Mouse (Mus musculus): Measurements from ENCODE around the gene 9130213A22Rik. TPM values are rescaled to one million over a fixed set of nuclear protein-coding genes. Genes with fewer than 3 reads are reported as not detected.

9130213A22Rik gene
- total and polyA plus RNA-seq, 3 experiments: 0.08 to 0.26 TPM; not detected in 1

DNA sequence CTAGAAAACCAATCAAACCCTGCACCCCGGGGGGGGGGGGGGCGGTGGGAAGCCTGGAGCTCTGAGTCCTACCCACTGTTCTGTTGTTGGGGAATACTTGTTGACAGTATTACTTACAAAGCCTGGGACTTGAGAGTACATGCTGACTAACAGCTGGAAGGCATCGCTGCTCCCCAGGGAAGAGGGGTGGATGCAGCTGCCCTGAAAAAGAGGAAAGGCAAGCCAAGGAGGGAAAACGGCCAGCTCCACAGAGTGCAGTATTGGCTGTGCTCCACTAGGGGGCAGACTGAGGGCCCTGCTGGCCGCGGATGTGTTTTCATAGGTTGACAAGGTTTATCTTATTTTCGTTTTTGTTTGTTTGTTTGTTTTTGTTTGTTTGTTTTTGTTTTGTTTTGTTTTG lies 49.2 kb upstream of the 9130213A22Rik start:
- H3K9me3 ChIP-seq (replicated peaks; ENCODE audit: insufficient read depth, low read length): no peaks in the 10 kb centered on the region
- 0 out of 4 replicates have a peak, but pooled peaks cover 0 to 2% of the 10 kb centered on the region in 2 experiments for H3K4me1 ChIP-seq (ENCODE audit: control insufficient read depth in 1 of 2, insufficient read depth in 2 of 2, low read length in 2 of 2)
- H3K79me2 ChIP-seq (ENCODE audit: control insufficient read depth, insufficient read depth, low read length, poor library complexity): no peaks in the 10 kb centered on the region
- peak; percentile 72 for DNase-seq (ENCODE audit: low read depth, low spot score)
- TF ChIP-seq ZKSCAN1 (IDR thresholded peaks at IDR 0.05; ENCODE audit: low read depth, low read length) (no peak), MAX (IDR thresholded peaks at IDR 0.05; ENCODE audit: low read length) (no peak), CTCF (IDR thresholded peaks at IDR 0.05 in 2 of 3, conservative IDR thresholded peaks at IDR 0.05 in 1 of 3; ENCODE audit: control insufficient read depth in 1 of 3, insufficient read depth in 1 of 3, low read depth in 2 of 3, low read length in 3 of 3, poor library complexity in 1 of 3, severe bottlenecking in 1 of 3) (peak; percentile 85 to 93 (median 88)), TCF12 (IDR thresholded peaks at IDR 0.05; ENCODE audit: low read depth, low read length) (no peak), USF1 (IDR thresholded peaks at IDR 0.05; ENCODE audit: low read depth, low read length) (no peak), BHLHE40 (IDR thresholded peaks at IDR 0.05; ENCODE audit: borderline replicate concordance, low read depth, low read length) (no peak), POLR2AphosphoS2 (IDR thresholded peaks at IDR 0.05; ENCODE audit: low read length) (no peak), USF2 (IDR thresholded peaks at IDR 0.05; ENCODE audit: borderline replicate concordance in 1 of 2, insufficient read depth in 1 of 2, low read depth in 1 of 2, low read length in 2 of 2) (no peak), MXI1 (IDR thresholded peaks at IDR 0.05; ENCODE audit: low read depth, low read length) (no peak), SIN3A (IDR thresholded peaks at IDR 0.05; ENCODE audit: low read length) (no peak), RAD21 (IDR thresholded peaks at IDR 0.05; ENCODE audit: low read depth, low read length) (peak; percentile 44), MAFK (IDR thresholded peaks at IDR 0.05; ENCODE audit: borderline replicate concordance, low read depth, low read length) (no peak), MYB (IDR thresholded peaks at IDR 0.05; ENCODE audit: low read depth, low read length) (no peak), SMC3 (IDR thresholded peaks at IDR 0.05; ENCODE audit: low read depth, low read length) (peak; percentile 74), ZNF384 (IDR thresholded peaks at IDR 0.05; ENCODE audit: low read depth, low read length) (no peak), TAL1 (IDR thresholded peaks at IDR 0.05; ENCODE audit: low read length) (no peak), UBTF (IDR thresholded peaks at IDR 0.05; ENCODE audit: borderline replicate concordance, insufficient read depth, low read depth, low read length) (no peak), HCFC1 (IDR thresholded peaks at IDR 0.05; ENCODE audit: low read depth, low read length) (no peak), ZC3H11A (IDR thresholded peaks at IDR 0.05; ENCODE audit: low read depth, low read length) (peak; percentile 27; the same call in 1 of the 2 replicates), ELF1 (IDR thresholded peaks at IDR 0.05; ENCODE audit: low read depth, low read length) (no peak), MEF2A (IDR thresholded peaks at IDR 0.05; ENCODE audit: extremely low read depth, insufficient replicate concordance, low read depth, low read length, poor library complexity, severe bottlenecking) (no peak), GATA1 (IDR thresholded peaks at IDR 0.05; ENCODE audit: low read depth, low read length) (no peak), POLR2A (IDR thresholded peaks at IDR 0.05; ENCODE audit: control insufficient read depth in 1 of 2, insufficient read depth in 1 of 2, low read depth in 1 of 2, low read length in 2 of 2, poor library complexity in 1 of 2) (no peak)
- H3K27ac ChIP-seq (ENCODE audit: control insufficient read depth, low read depth, low read length): no peak overlapping the region
- H3K4me3 ChIP-seq (ENCODE audit: control insufficient read depth in 1 of 2, insufficient read depth in 1 of 2, low read depth in 2 of 2, low read length in 2 of 2): peak overlapping the region in 1 of 2 experiments; percentile 33; a peak in 1 of 4 replicates
- H3K9ac ChIP-seq (ENCODE audit: control insufficient read depth, low read depth, low read length, poor library complexity, severe bottlenecking): no peak overlapping the region
- peaks cover 19 to 26% of the 10 kb centered on the region in 2 experiments for H3K27me3 ChIP-seq (ENCODE audit: control insufficient read depth in 1 of 2, insufficient read depth in 2 of 2, low read length in 2 of 2)
- no peaks in the 10 kb centered on the region for H3K36me3 ChIP-seq (ENCODE audit: control insufficient read depth in 1 of 2, insufficient read depth in 2 of 2, low read length in 2 of 2)

Measured in MEL (cell line).